Mouse (Mus musculus): Measurements from ENCODE around the gene Prss57.

Gene Prss57

GRCm38 (mm10) chr10:79790861-79791260 is at the start of gene Prss57:
Prss57 (minus strand) TSS chr10:79790961.
- no peak for DNase-seq (ENCODE audit: low spot score)

- no peak for DNase-seq (ENCODE audit: low spot score)
These were observed 49.3 kb upstream of the Prss57 start for GRCm38 (mm10) chr10:79840091-79840490.

- DNase-seq (ENCODE audit: low spot score) = no peak
These were observed 47.4 kb upstream of the Prss57 start for GRCm38 (mm10) chr10:79838151-79838550.

- DNase-seq (ENCODE audit: low spot score) = no peak
These were observed 46.2 kb upstream of the Prss57 start for GRCm38 (mm10) chr10:79836918-79837317.

GRCm38 (mm10) chr10:79834769-79835398 is 44.1 kb upstream of the Prss57 start:
- DNase-seq (ENCODE audit: low spot score) = peak; percentile 50

GRCm38 (mm10) chr10:79832786-79833181 is 42.0 kb upstream of the Prss57 start:
- DNase-seq (ENCODE audit: low spot score) = no peak

GRCm38 (mm10) chr10:79832026-79832785 is 41.4 kb upstream of the Prss57 start:
- DNase-seq (ENCODE audit: low spot score) = no peak

GRCm38 (mm10) chr10:79831583-79831982 is 40.8 kb upstream of the Prss57 start:
- DNase-seq (ENCODE audit: low spot score) = no peak

GRCm38 (mm10) chr10:79824413-79824812 is 33.7 kb upstream of the Prss57 start:
- DNase-seq (ENCODE audit: low spot score) = no peak

GRCm38 (mm10) chr10:79823011-79823410 is 32.2 kb upstream of the Prss57 start:
- DNase-seq (ENCODE audit: low spot score) = no peak

- DNase-seq (ENCODE audit: low spot score) = no peak
These were observed 31.6 kb upstream of the Prss57 start for GRCm38 (mm10) chr10:79822372-79822771.

- no peak for DNase-seq (ENCODE audit: low spot score)
These were observed 31.0 kb upstream of the Prss57 start for GRCm38 (mm10) chr10:79821731-79822130.

- no peak for DNase-seq (ENCODE audit: low spot score)
These were observed 30.0 kb upstream of the Prss57 start, which contains the start of gene Misp for GRCm38 (mm10) chr10:79820782-79821181. Misp (plus strand) TSS chr10:79820989.

GRCm38 (mm10) chr10:79820277-79820676 is 29.5 kb upstream of the Prss57 start:
- DNase-seq (ENCODE audit: low spot score) = no peak

GRCm38 (mm10) chr10:79819606-79820005 is 28.8 kb upstream of the Prss57 start:
- no peak for DNase-seq (ENCODE audit: low spot score)

GRCm38 (mm10) chr10:79818225-79818624 is 27.5 kb upstream of the Prss57 start:
- DNase-seq (ENCODE audit: low spot score) = no peak

- DNase-seq (ENCODE audit: low spot score) = no peak
These were observed 26.4 kb upstream of the Prss57 start for GRCm38 (mm10) chr10:79817111-79817510.

GRCm38 (mm10) chr10:79815671-79816494 is 25.1 kb upstream of the Prss57 start:
- no peak for DNase-seq (ENCODE audit: low spot score)

- DNase-seq (ENCODE audit: low spot score) = no peak
These were observed 23.6 kb upstream of the Prss57 start for GRCm38 (mm10) chr10:79814271-79814842.

- DNase-seq (ENCODE audit: low spot score) = peak; percentile 70
These were observed 21.2 kb upstream of the Prss57 start for GRCm38 (mm10) chr10:79811736-79812637.

GRCm38 (mm10) chr10:79808728-79809127 is 18.0 kb upstream of the Prss57 start:
- no peak for DNase-seq (ENCODE audit: low spot score)

All from spleen, adult 12 weeks (tissue).